Mouse (Mus musculus): Measurements from ENCODE around the gene Myo1d.

GRCm38 (mm10) chr11:80778157-80778556, 1.7 kb downstream of the Myo1d start:
- TF ChIP-seq CTCF (IDR thresholded peaks at IDR 0.05; ENCODE audit: control insufficient read depth, insufficient read depth, insufficient read length) (no peak), MAX (IDR thresholded peaks at IDR 0.05) (no peak), CEBPB (IDR thresholded peaks at IDR 0.05; ENCODE audit: low read depth) (no peak)

All from C2C12 (cell line).